Mouse (Mus musculus): ENCODE results near the gene Drd4.
A peak's percentile ranks its signal among the peaks of the same experiment; 100 is the strongest.

Drd4 gene

DNA sequence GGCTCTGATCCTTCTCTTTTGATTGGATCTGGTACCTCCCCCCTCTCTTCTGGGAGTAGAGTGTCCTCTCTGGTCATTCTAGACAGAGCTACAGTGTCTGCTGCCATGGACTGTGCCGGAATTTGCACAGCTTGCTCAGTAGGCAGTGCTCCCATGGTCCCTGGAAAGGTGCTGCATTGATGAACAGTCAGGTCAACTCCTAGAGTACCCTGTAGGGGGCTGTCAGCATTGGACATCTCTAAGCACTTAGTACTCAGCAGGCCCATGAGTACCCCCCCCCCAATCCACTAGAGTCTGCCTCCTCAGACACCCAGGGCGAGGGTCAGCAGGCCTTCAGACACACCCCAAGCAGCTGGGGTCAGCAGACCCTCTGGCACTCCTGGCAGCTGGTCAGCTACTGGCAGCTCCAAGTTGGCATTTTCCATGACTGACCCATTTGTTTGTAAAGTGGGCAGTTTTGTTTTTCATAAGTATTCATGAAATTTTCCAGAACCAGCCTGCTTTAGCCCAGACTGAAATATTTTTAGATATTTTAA lies 43.3 kb downstream of the Drd4 start:
- no peak for DNase-seq (ENCODE audit: low spot score in 2 of 2)

DNA sequence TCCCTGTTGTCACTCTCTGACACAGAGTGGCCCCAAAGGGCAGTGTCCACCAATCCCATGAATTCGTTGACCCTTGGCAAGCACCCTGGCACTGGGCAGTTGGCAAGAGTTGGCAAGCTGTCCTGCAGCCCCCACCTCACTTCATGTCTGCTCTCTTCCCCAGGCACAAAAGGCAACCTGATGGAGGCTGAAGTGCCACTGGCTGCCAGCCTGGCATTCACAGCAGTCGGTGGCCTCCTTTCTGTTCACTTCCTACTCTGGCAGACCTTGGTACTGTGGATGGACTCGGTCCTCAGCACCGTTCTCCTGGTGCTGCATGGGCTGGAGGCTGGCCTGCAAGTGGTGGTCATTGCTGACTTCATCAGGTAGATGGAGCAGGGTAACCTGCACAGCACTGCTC lies 43.9 kb downstream of the Drd4 start:
- DNase-seq (ENCODE audit: low spot score in 2 of 2), result no peak

DNA sequence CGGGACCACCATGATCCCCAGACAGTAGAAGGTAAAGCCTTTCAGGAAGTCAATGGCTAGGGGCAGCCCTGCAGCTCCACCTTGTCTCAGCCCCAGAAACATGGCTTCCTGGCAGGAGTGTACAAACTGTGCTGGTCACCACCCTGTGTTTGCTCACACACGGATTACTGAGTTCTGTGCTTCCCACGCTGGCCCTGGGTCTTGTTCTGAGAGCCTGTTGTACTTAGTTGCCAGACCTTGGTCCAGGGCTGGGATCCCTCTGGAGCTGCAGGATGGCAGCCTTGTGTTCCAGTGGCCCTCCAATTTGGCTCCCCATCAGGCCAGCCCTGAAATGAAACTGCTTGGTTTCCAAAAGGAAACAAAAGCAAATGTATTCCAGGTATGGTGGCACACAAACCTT lies 44.5 kb downstream of the Drd4 start:
- no peak for DNase-seq (ENCODE audit: low spot score in 2 of 2)

DNA sequence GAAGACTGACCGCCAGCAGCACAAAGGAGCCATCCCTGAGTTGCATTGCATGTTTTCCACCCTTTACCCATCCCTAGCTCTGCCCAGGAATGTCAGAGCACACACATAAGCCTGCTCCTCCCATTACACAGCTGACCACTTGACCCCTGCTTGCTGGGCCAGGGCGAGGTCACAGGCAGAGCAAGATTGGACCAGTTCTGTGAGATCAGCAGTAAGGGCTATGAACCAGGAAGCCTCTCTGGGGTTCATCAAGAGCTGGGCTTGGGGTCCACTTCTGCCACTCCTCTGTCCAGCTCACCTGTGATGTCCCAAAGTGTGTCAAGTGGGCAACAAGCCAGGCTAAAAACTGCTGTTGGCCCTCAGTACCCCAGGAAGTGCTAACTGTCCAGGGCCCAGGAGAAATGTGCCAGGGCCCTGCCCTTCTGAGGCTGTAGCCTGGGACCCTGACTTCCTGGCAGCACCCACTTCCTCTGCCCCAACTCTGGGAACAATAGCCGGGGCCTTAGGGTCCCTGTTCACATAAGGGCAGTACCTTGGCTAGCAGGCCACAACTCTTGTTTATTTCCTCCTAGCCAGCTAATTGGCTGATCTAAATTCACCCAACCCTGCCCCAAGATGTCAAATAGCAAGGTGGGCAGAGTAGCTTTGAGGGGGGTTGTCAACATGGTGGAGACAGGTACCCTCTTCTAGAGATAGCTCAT lies 46.1 kb downstream of the Drd4 start:
- DNase-seq (ENCODE audit: low spot score in 2 of 2), result no peak

DNA sequence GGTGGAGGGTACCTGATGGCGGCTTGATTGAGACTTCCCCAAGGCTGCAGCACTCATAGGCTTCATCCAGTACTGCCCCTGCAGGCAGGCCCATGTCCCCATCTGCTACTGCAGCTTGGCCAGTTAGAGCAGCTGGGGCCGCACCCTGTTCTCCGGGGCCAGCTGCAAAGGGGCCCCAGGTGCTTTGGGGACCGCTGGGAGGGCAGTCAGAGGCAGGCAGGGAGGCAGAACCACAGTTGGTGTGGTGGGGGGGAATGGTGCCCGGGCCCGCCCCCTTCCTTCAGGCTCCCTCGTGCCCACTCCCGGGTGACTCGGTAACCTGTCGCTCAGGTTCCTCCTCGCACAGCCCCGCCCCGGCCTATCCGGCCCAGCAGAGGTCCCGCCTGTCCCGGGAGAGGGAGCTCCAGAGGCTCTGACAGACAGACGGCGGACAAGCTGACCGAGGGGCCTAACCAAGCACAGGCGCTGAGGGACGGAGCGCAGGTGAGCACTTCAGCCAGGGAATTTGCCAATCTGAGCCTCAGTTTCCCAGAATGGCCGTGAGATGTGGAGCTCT lies 46.8 kb downstream of the Drd4 start, which contains the start of gene Eps8l2:
TSS of gene Eps8l2 (plus strand) at position 305 of the 556 bp plus-strand sequence.
- DNase-seq (ENCODE audit: low spot score in 2 of 2), result peak in 1 of 2 experiments; percentile 12

DNA sequence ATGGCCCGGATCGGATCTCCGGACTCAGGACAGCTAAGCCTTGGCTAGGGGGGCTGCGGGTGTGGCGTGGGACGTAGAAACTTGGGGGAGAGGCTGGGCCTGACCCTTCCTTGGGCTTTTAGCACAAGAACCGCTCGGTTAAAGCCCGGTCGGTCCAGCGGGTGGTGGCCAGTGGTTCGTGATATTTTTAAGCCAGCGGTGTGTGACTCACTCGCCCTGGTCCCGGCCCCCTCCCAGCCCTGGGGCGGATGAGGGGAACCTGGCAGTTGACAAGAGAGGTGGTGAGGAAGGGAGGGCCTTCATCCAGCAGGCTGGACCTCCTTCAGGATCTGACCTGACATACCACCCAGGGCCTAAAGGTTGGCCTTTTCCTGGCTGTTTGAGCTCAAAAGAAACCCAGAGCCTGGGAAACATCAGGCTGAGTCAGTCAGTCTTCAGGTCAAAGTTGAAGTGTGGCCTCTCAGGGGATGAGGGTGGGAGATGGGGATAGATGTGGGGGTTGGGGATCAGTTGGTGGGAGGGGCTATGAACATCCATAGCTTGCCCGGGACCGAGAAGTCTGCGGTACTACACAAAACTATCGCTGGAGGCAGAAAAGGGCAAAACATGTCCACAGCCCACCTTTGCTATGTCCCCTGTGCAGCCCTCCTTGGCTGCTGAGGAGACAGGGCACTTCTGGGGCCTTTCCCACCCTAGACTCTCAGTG lies 47.6 kb downstream of the Drd4 start:
- no peak for DNase-seq (ENCODE audit: low spot score in 2 of 2)

DNA sequence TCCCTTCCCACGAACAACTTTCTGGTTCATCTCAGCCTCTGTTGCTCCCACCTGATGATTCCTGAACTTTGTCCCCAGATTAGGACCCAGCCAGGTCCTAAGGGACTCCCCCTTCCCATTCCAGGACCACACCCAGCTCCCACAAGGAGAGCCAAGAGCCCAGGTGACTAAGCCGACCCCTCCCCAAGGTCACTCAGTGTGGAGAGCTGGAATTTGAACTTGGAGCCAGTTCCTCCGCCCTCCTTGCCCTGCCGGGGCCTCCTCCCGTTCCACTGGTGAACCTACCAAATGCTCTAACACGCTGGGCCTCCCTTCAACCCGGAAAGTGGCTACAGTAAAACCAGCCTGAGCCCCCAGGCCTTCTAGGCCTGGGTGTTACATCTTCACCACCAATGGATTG lies 48.2 kb downstream of the Drd4 start:
- DNase-seq (ENCODE audit: low spot score in 2 of 2), result no peak

DNA sequence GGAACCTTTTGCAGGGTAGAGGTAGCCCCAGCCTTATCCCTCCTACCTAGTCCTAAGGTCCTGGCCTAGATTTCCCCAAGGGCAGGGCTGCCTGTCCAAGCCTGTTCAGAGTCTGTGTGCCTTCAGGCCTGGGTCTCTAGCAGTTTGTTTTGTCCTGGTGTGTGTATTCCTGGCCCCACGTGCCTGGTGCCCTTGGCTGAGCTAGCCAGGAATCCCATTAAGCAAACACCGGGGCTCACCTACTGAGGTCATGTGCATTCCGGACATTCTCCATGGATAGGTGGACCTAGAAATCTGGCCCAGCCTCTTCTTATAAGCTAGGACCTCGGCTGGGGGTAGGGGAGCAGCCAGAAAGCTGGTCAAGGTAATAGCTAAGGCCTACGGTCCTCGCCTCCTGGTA lies 48.7 kb downstream of the Drd4 start:
- DNase-seq (ENCODE audit: low spot score in 2 of 2), result no peak

DNA sequence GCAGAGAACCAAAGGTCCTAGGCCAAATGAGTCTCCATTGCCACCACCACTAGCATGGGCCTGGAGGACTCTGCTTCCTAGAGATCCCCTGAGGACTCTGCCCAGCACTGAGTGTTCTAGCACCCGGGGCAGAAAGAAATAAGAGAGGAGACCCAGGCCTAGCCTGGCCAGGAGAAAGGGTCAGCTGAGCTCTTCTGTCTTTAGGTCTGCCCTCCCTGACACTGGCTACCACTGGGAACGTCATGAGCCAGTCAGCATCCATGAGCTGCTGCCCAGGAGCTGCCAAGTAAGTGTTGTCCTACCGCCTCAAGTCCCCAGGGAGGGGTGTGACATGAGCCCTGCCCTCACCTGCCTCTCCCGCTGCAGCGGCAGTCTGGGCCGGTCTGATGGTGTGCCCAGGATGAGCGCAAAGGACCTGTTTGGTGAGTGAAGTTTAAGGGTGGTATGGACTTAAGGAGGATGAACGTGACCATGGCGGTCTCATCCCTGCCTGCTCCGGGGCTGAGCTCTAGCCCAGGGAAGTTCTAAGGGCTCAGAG lies 50.0 kb downstream of the Drd4 start:
- no peak for DNase-seq (ENCODE audit: low spot score in 2 of 2)

DNA sequence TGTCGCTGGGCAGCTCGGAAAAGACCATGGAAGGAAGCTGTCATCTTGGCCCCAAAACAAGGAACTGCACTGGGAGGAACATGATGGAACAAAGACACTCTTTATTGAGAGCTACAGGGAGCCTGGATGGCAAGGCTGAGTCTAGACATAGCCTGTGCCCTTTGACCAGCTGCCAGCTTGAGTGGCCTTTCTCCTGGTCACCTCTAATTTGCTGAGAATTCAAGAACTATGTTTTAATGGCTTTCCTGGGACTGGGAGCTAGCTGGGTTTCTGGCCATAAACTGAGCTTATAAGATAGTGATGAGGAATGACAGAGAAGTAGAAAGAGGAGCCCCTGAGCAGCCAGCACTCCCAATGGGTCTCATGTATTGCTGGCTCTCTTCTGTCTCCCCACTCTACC lies 51.4 kb downstream of the Drd4 start:
- no peak for DNase-seq (ENCODE audit: low spot score in 2 of 2)

DNA sequence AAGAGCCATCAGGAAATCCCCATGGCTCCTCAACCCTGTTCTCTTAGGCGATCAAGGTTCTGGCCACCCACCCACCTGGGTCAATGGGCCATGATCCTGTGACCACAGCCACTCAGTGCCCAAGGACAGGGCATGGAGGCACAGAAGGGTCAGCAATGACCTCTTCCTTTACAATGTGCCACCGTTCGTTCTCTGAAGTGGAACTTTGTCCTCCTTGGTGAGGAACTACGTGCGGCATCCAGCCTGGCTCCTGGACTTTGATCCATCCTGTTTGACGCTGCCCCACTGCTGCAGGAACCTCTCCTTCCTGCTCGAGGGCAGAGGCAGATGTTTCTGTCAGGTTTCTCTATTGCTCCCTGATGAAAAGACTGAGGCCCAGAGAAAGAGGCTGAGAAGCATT lies 51.9 kb downstream of the Drd4 start:
- no peak for DNase-seq (ENCODE audit: low spot score in 2 of 2)

DNA sequence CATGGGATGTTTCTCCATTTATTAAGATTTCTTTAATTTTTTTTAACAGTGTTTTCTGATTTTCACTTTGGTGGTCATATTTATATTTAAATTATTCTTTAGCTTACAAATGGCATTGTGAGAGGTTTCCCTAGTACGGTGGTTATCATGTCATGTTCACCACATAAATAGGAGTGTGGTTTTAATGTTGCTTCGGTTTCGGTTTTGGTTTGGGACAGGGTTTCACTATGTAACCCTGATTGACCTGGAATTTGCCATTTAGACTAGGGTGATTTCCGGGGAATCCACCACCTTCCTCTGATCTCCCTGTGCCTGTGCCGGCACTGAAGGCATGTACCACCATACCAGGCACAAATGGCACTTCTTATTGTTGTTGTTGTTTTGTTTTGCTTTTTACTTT lies 53.0 kb downstream of the Drd4 start:
- DNase-seq (ENCODE audit: low spot score in 2 of 2), result no peak
